Mouse (Mus musculus) heart, embryonic 13.5 days (tissue): ENCODE measurements at regions not wholly inside any gene's neighbourhood (a gene's known extent, or its start where the extent isn't known, plus 50 kb on each side); places are given as distances from the start of the nearest gene placed in this dataset.
A peak's percentile ranks its signal among the peaks of the same experiment; 100 is the strongest.

Source experiments
- ATAC-seq: fragments of 200-750 bp; cut with Nextera tagmentation; 2 replicates; pipeline ENCODE4 v1.8.0; 2017; ENCODE audit warnings: moderate TSS enrichment; ENCODE audit not compliant: insufficient number of reproducible peaks, low FRiP score, low TSS enrichment; ENCODE audit errors: extremely low read depth
- H3K27ac ChIP-seq: fragments of 300-500 bp; sonication (generic); replicated peaks from 2 replicates; pipeline ENCODE4 v1.5.1; 2015; ENCODE audit warnings: moderate library complexity, mild to moderate bottlenecking, inconsistent platforms
- H3K27me3 ChIP-seq: fragments of 300-500 bp; sonication (generic); replicated peaks from 2 replicates; pipeline ENCODE4 v1.6.1; 2015; ENCODE audit warnings: mild to moderate bottlenecking, inconsistent platforms
- H3K36me3 ChIP-seq: fragments of 300-500 bp; sonication (generic); 2 replicates; pipeline ENCODE4 v1.6.1; 2015; ENCODE audit warnings: mild to moderate bottlenecking, inconsistent platforms
- H3K4me1 ChIP-seq: fragments of 300-500 bp; sonication (generic); 2 replicates; pipeline ENCODE4 v1.6.1; 2015; ENCODE audit warnings: inconsistent platforms
- H3K4me2 ChIP-seq: fragments of 300-500 bp; sonication (generic); 2 replicates; pipeline ENCODE4 v1.6.1; 2015; ENCODE audit warnings: inconsistent platforms, mild to moderate bottlenecking, moderate library complexity
- H3K4me3 ChIP-seq: fragments of 300-500 bp; sonication (generic); 2 replicates; pipeline ENCODE4 v1.5.1; 2015; ENCODE audit warnings: moderate library complexity, mild to moderate bottlenecking, inconsistent platforms
- H3K9ac ChIP-seq: fragments of 300-500 bp; sonication (generic); 2 replicates; pipeline ENCODE4 v1.6.1; 2015; ENCODE audit warnings: inconsistent platforms, mild to moderate bottlenecking, moderate library complexity
- H3K9me3 ChIP-seq: fragments of 300-500 bp; sonication (generic); 2 replicates; pipeline ENCODE4 v1.6.1; 2016; ENCODE audit warnings: inconsistent platforms
- WGBS: fragments of 180-500 bp; shearing (Covaris S2); methylation state at CpG from one replicate; pipeline ENCODE4 v1.1.7; 2015; ENCODE audit warnings: mixed read lengths; 5-methylcytosine and 5-hydroxymethylcytosine counted together

DNA sequence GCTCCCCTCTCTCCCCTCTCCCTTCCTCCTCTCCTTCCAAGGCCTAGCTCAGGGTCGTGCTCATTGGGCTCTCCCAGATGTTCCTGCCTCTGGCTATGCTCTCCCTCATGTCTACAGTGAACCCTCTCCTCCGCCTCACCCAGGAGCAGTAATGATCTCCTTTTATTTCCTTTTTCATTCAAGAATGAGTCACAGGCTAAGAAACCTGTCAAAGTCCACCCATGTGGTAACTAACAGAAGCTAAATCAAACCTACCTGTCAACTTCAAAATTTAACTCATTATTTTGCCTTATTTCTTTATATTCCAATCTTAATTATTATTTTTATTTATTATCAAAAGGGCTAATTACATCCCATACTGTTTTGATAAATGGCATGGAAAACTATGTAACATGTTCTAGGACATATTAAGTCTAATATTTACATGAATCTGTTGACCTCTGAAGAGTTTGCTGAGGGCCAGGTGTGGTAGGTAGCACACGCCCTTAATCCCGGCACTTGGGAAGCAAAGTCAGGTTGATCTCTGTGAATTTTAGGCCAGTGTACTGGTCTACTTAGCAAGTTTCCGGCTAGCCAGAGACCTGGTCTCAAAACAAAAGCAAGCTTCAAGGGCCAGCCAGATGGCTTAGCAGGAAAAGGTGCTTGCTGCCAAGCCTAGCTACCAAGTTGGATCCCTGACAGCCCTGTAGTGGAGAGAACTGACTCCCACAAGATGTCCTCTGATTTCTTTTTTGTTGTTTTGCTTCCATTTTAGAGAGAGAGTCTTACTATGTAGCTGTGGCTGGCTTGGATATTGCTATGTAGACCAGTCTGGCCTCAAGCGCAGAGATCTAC lies 51.9 kb upstream of the Slc16a1 start:
- Histone ChIP-seq H3K9ac (no peak overlapping the region), H3K9me3 (no peaks in the 10 kb centered on the region), H3K27me3 (no peaks in the 10 kb centered on the region), H3K4me1 (peaks cover 10% of the 10 kb centered on the region), H3K36me3 (no peaks in the 10 kb centered on the region), H3K4me2 (no peak overlapping the region), H3K4me3 (no peak overlapping the region), H3K27ac (no peak overlapping the region)
- ATAC-seq: no peak
- WGBS: 87% methylated on average over 6 of the region's 6 CpGs

- no peak for ATAC-seq
- no peak overlapping the region for H3K4me3 ChIP-seq
- WGBS: 14% methylated on average over 6 of the region's 6 CpGs
- no peak overlapping the region for H3K9ac ChIP-seq
- no peaks in the 10 kb centered on the region for H3K9me3 ChIP-seq
- H3K36me3 ChIP-seq: no peaks in the 10 kb centered on the region
- peak overlapping the region; percentile 24; the same call in 1 of the 2 replicates for H3K27ac ChIP-seq
- peak overlapping the region; percentile 18; the same call in 1 of the 2 replicates for H3K4me2 ChIP-seq
- H3K4me1 ChIP-seq: peaks cover 10% of the 10 kb centered on the region
- no peaks in the 10 kb centered on the region for H3K27me3 ChIP-seq
Measured at GRCm38 (mm10) chr3:104585303-104585702, 53.2 kb upstream of the Slc16a1 start.

DNA sequence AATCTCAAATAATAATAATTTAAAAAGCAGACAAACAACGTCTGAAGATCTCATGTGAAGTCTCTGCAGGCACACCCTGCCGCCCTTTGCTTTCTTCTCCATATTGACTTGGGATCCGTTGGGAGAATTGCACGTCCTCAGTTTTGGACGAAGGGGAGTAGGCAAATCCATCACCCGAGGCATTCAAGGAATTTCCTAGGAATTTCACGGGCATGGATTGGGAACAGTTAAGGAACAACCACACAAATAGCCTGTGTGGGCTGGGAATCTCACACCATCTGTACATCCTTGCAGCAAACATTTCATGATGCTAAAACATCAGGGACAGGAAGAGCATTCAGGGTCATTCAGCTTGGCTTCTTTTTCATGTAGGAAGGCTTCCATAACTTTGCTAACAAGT lies 55.2 kb upstream of the Slc16a1 start:
- no peaks in the 10 kb centered on the region for H3K9me3 ChIP-seq
- no peak overlapping the region for H3K4me2 ChIP-seq
- H3K9ac ChIP-seq: no peak overlapping the region
- no peaks in the 10 kb centered on the region for H3K27me3 ChIP-seq
- no peak overlapping the region for H3K27ac ChIP-seq
- no peak overlapping the region for H3K4me3 ChIP-seq
- ATAC-seq: no peak
- H3K36me3 ChIP-seq: no peaks in the 10 kb centered on the region
- H3K4me1 ChIP-seq: peaks cover 18% of the 10 kb centered on the region
- WGBS: 56% methylated on average over 7 of the region's 7 CpGs

GRCm38 (mm10) chr3:104582521-104582920 lies 55.9 kb upstream of the Slc16a1 start:
- H3K9me3 ChIP-seq: no peaks in the 10 kb centered on the region
- no peaks in the 10 kb centered on the region for H3K36me3 ChIP-seq
- no peak overlapping the region for H3K27ac ChIP-seq
- H3K4me1 ChIP-seq: peaks cover 18% of the 10 kb centered on the region
- no peaks in the 10 kb centered on the region for H3K27me3 ChIP-seq
- ATAC-seq: no peak
- H3K9ac ChIP-seq: no peak overlapping the region
- H3K4me3 ChIP-seq: no peak overlapping the region
- WGBS: 86% methylated on average over 10 of the region's 10 CpGs
- no peak overlapping the region for H3K4me2 ChIP-seq

DNA sequence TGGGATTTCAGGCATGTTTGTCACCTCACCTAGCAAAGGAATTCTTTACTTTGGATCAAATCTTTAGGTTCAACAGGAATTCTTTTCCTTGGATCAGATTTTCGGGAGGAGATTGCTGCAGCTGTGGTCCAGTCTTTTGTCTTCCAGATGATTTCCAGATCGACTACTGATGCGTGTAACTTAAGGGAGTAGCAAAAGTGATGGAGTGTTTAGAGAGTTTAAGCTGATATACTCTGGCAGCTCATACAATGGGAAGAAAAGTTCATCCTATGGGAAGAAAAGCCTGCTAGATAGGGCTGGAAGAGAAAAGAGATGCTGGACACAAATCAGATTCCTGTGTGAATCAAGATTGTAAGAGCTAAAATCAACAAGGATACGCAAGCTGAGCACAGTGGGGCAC lies 59.3 kb upstream of the Slc16a1 start:
- no peak for ATAC-seq
- Histone ChIP-seq H3K27me3 (no peaks in the 10 kb centered on the region), H3K4me3 (no peak overlapping the region), H3K27ac (no peak overlapping the region), H3K9me3 (no peaks in the 10 kb centered on the region), H3K9ac (no peak overlapping the region), H3K4me2 (no peak overlapping the region), H3K4me1 (peaks cover 8% of the 10 kb centered on the region; the same call in 1 of the 2 replicates), H3K36me3 (no peaks in the 10 kb centered on the region)
- WGBS: 74% methylated on average over 4 of the region's 4 CpGs

DNA sequence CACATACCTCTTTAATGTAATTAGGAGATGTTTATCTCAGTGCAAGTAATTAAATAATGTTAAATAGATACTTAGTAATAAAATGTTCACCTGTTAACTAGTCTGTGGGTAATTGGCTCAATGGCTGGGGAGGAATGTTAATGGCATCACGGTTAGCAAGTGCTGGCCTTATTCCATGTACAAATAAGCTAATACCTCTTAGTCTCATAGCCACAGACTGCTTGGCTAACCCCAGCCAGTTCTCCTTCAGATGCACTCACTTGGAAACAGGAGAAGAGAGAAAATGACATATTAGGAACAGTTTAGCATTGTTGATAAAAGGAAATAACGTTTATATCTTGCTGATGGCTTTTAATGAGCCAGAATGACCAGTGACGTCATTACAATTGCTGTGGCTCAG lies 60.1 kb upstream of the Slc16a1 start:
- Histone ChIP-seq H3K4me1 (peaks cover 8% of the 10 kb centered on the region; the same call in 1 of the 2 replicates), H3K36me3 (no peaks in the 10 kb centered on the region), H3K9ac (no peak overlapping the region), H3K9me3 (no peaks in the 10 kb centered on the region), H3K27ac (no peak overlapping the region), H3K4me3 (no peak overlapping the region), H3K4me2 (no peak overlapping the region), H3K27me3 (no peaks in the 10 kb centered on the region)
- 38% methylated on average over 3 of the region's 3 CpGs for WGBS
- ATAC-seq: no peak

GRCm38 (mm10) chr3:104577228-104577927 lies 61.1 kb upstream of the Slc16a1 start:
- H3K4me2 ChIP-seq: no peak overlapping the region
- WGBS: 54% methylated on average over 5 of the region's 5 CpGs
- no peaks in the 10 kb centered on the region for H3K27me3 ChIP-seq
- H3K4me3 ChIP-seq: no peak overlapping the region
- no peak overlapping the region for H3K9ac ChIP-seq
- peaks cover 8% of the 10 kb centered on the region; the same call in 1 of the 2 replicates for H3K4me1 ChIP-seq
- H3K36me3 ChIP-seq: no peaks in the 10 kb centered on the region
- no peak overlapping the region for H3K27ac ChIP-seq
- H3K9me3 ChIP-seq: no peaks in the 10 kb centered on the region
- ATAC-seq: no peak

DNA sequence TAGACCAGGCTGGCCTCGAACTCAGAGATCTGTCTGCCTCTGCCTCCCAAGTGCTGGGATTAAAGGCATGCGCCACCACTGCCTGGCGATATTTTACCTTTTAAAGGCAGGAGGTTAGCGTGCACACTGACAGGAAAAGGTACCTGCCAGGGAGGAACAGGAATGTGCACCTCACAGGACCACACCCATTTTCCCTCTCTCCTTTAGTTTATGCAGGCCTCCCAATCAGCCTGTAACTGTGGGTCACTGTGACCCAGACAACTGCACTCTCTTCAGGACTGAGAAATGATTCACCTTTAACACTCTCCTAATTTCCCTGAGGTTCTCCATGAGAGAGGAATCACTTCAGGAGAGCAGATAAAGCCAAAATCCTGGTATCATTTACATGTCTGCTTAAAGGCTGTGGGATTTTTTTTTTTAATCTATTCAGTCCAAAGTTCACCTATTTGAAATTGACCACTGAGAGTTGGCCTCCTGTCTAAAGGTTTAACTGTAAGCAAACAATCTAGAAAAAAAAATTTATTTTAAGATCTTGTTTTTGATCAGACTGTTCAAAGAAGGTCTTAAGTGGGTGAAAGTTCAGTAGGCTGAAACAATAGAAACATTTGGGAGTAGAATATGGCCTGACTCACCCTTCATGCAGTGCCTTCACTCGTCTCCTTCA lies 61.7 kb upstream of the Lrig2 start:
- Histone ChIP-seq H3K4me3 (no peak overlapping the region), H3K36me3 (no peaks in the 10 kb centered on the region), H3K9me3 (no peaks in the 10 kb centered on the region), H3K27ac (no peak overlapping the region), H3K4me2 (no peak overlapping the region), H3K27me3 (no peaks in the 10 kb centered on the region), H3K9ac (no peak overlapping the region), H3K4me1 (0 out of 2 replicates have a peak, but pooled peaks cover 2% of the 10 kb centered on the region)
- ATAC-seq: no peak
- 75% methylated on average over 5 of the region's 5 CpGs for WGBS

DNA sequence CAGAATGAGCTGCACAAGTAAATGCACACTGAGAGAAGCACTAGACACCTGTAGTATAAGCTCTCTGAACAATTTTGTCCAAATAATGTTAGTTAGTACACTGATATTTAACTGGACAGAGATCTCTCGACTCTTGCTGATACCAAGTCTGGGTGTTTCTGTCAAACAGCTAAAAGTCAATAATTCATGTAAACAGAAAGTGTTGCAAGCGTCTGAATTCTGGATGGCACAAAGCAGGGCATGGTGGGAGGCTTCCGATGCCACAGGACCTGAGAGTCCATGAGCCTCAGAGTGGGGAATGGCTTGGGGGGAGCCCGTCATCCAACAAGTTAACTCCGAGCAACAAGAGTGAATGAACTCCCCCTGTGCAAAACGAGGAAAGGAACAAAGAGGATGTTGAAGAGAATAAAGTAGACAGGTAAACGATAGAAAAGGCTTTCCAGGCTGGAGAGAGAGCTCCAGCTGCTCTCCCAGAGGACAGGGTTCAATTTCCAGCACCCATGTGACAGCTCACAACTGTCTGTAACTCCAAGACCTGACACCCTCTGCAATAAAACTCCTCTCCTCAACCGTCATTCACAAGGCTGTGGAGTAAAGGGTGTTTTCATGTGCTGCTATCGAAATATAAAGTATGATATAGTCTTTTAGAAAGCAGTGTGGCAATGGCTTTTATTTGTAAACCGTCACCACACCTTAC lies 60.4 kb upstream of the Lrig2 start:
- Histone ChIP-seq H3K27ac (no peak overlapping the region), H3K4me1 (0 out of 2 replicates have a peak, but pooled peaks cover 3% of the 10 kb centered on the region), H3K4me3 (no peak overlapping the region), H3K9me3 (no peaks in the 10 kb centered on the region), H3K4me2 (no peak overlapping the region), H3K9ac (no peak overlapping the region), H3K27me3 (no peaks in the 10 kb centered on the region), H3K36me3 (no peaks in the 10 kb centered on the region)
- WGBS: 76% methylated on average over 10 of the region's 10 CpGs
- ATAC-seq: no peak

GRCm38 (mm10) chr3:104565423-104566230 lies 53.9 kb upstream of the Lrig2 start:
- Histone ChIP-seq H3K36me3 (no peaks in the 10 kb centered on the region), H3K27me3 (no peaks in the 10 kb centered on the region), H3K27ac (peak overlapping the region; percentile 82), H3K4me3 (no peak overlapping the region), H3K4me2 (peak overlapping the region; percentile 27), H3K9ac (peak overlapping the region; percentile 68), H3K4me1 (peaks cover 38% of the 10 kb centered on the region), H3K9me3 (no peaks in the 10 kb centered on the region)
- ATAC-seq: no peak
- 30% methylated on average over 13 of the region's 13 CpGs for WGBS
